Mouse (Mus musculus) lung, adult 2 months (tissue): ENCODE data around the gene Fam102a. TPM values are rescaled to one million over a fixed set of nuclear protein-coding genes. Genes with fewer than 3 reads are reported as not detected.
"Not testable (repeated sequence)": the region's sequence is repeated elsewhere in the genome, so short reads cannot be mapped to it uniquely, and the experiment has no call there.

Experiments
- DNase-seq: peaks from one replicate; pipeline ENCODE4 v3.0.0; 2022
- H3K4me1 ChIP-seq: fragments of 200-500 bp; 2 replicates; pipeline ENCODE4 v1.6.1; 2011; ENCODE audit warnings: low read length; ENCODE audit not compliant: control insufficient read depth, insufficient read depth
- H3K4me3 ChIP-seq: fragments of 200-500 bp; replicated peaks from 2 replicates; pipeline ENCODE3; 2011; ENCODE audit warnings: low read depth, mild to moderate bottlenecking, control low read depth, low read length; ENCODE audit errors: extremely low read depth
- CTCF ChIP-seq: fragments of 200-500 bp; IDR thresholded peaks from 2 replicates; pipeline ENCODE4 v1.5.1; 2011; ENCODE audit warnings: mild to moderate bottlenecking, low read length, control low read depth; ENCODE audit not compliant: insufficient read depth
- POLR2A ChIP-seq: fragments of 200-500 bp; IDR thresholded peaks from 2 replicates; pipeline ENCODE4 v1.6.1; 2011; ENCODE audit warnings: low read depth, mild to moderate bottlenecking, control low read depth, low read length, borderline replicate concordance; ENCODE audit errors: extremely low read depth
- WGBS: fragments of 180-500 bp; shearing (Covaris S2); methylation state at CpG from one replicate; pipeline ENCODE4 v1.1.7; 2018; 5-methylcytosine and 5-hydroxymethylcytosine counted together
- polyA plus RNA-seq: library from polyadenylated mRNA; depleted of rRNA; stranded (reverse); fragments of >200 nt; gene quantifications from 2 replicates; pipeline ENCODE4 v1.2.3, GENCODE M21; 2012; rRNA removed

The Fam102a gene
- 23.7 and 24.0 TPM in 2 replicates for polyA plus RNA-seq

GRCm38 (mm10) chr2:32534733-32535471, at the start of gene Fam102a:
Gene Fam102a (plus strand): TSS chr2:32535332.
- DNase-seq: peak; percentile 96
- peaks cover 15% of the 10 kb centered on the region; the same call in 1 of the 2 replicates for H3K4me1 ChIP-seq
- WGBS: under 1% methylated on average over 65 of the region's 67 CpGs
- H3K4me3 ChIP-seq: peak within 1 kb of the TSS; percentile 85
- TF ChIP-seq POLR2A: peak; percentile 86
- TF ChIP-seq CTCF: no peak

GRCm38 (mm10) chr2:32485751-32486150, 49.4 kb upstream of the Fam102a start:
- 77% methylated on average over 4 of the region's 4 CpGs for WGBS

GRCm38 (mm10) chr2:32486155-32486554, 49.0 kb upstream of the Fam102a start:
- H3K4me3 ChIP-seq: no peak overlapping the region
- TF ChIP-seq CTCF (no peak), POLR2A (no peak)
- no peaks in the 10 kb centered on the region for H3K4me1 ChIP-seq
- DNase-seq: no peak
- WGBS: 87% methylated on average over 9 of the region's 9 CpGs

More at GRCm38 (mm10) chr2:32485751-32486150, 49.4 kb upstream of the Fam102a start:
- TF ChIP-seq POLR2A (no peak), CTCF (no peak)
- no peak overlapping the region for H3K4me3 ChIP-seq
- no peaks in the 10 kb centered on the region for H3K4me1 ChIP-seq
- DNase-seq: no peak

- Histone ChIP-seq H3K4me3 (no peak overlapping the region), H3K4me1 (no peaks in the 10 kb centered on the region)
- 3% methylated on average over 6 of the region's 6 CpGs for whole genome bisulfite sequencing
- TF ChIP-seq POLR2A: no peak
- TF ChIP-seq CTCF: peak; percentile 96
- peak; percentile 91 for DNase-seq
Observed at GRCm38 (mm10) chr2:32487124-32487623, 48.0 kb upstream of the Fam102a start.

GRCm38 (mm10) chr2:32488679-32489078, 46.5 kb upstream of the Fam102a start:
- TF ChIP-seq CTCF (peak; percentile 91), POLR2A (no peak)
- peak; percentile 67 for DNase-seq
- WGBS: under 1% methylated on average over 5 of the region's 5 CpGs

GRCm38 (mm10) chr2:32490730-32491129, 44.4 kb upstream of the Fam102a start:
- DNase-seq, H3K4me3 ChIP-seq, H3K4me1 ChIP-seq: not testable (repeated sequence)

More at GRCm38 (mm10) chr2:32488679-32489078, 46.5 kb upstream of the Fam102a start:
- Histone ChIP-seq H3K4me3 (no peak overlapping the region), H3K4me1 (no peaks in the 10 kb centered on the region)

- Histone ChIP-seq H3K4me1 (peaks cover 9% of the 10 kb centered on the region), H3K4me3 (no peak overlapping the region)
- 52% methylated on average over 2 of the region's 2 CpGs for WGBS
- TF ChIP-seq POLR2A: no peak
- TF ChIP-seq CTCF: no peak
- no peak for DNase-seq
Observed at GRCm38 (mm10) chr2:32492661-32493060, 42.5 kb upstream of the Fam102a start.

- no peak for DNase-seq
- 58% methylated on average over 12 of the region's 12 CpGs for WGBS
- Histone ChIP-seq H3K4me3 (no peak overlapping the region), H3K4me1 (peaks cover 9% of the 10 kb centered on the region)
- TF ChIP-seq POLR2A: no peak
- no peak for TF ChIP-seq CTCF
Observed at GRCm38 (mm10) chr2:32493301-32493701, 41.8 kb upstream of the Fam102a start.

GRCm38 (mm10) chr2:32494522-32494921, 40.6 kb upstream of the Fam102a start:
- no peak for DNase-seq
- H3K4me1 ChIP-seq: peaks cover 11% of the 10 kb centered on the region
- 47% methylated on average over 2 of the region's 2 CpGs for WGBS
- H3K4me3 ChIP-seq: no peak overlapping the region
- TF ChIP-seq CTCF: no peak
- TF ChIP-seq POLR2A: no peak

- peak overlapping the region; percentile 1 for H3K4me3 ChIP-seq
- DNase-seq: no peak
- peaks cover 11% of the 10 kb centered on the region for H3K4me1 ChIP-seq
- TF ChIP-seq CTCF (no peak), POLR2A (no peak)
- WGBS: 43% methylated on average over 20 of the region's 20 CpGs
Observed at GRCm38 (mm10) chr2:32495185-32495726, 39.9 kb upstream of the Fam102a start.
